Mouse (Mus musculus) CH12.LX (cell line): ENCODE data around the gene Slc38a3. TPM values are rescaled to one million over a fixed set of nuclear protein-coding genes. Genes with fewer than 3 reads are reported as not detected.

Source experiments
- DNase-seq: peaks from one replicate; pipeline ENCODE4 v3.0.0-alpha.2; 2013; ENCODE audit errors: extremely low read depth
- H3K27ac ChIP-seq: 2 replicates; pipeline ENCODE4 v1.5.1; 2012; ENCODE audit warnings: low read depth, mild to moderate bottlenecking, control low read depth, moderate library complexity; ENCODE audit not compliant: insufficient read depth
- H3K27me3 ChIP-seq: replicated peaks from 2 replicates; pipeline ENCODE3; 2012; ENCODE audit warnings: inconsistent platforms
- H3K36me3 ChIP-seq, 2 experiments: replicated peaks in 1 of 2; 2 replicates each; pipeline versions ENCODE3 to v1.6.1; 2012; ENCODE audit warnings: inconsistent platforms in 1 of 2, low read length in 1 of 2, mild to moderate bottlenecking in 1 of 2, mixed read lengths in 1 of 2, moderate library complexity in 1 of 2; ENCODE audit not compliant: control insufficient read depth in 1 of 2, insufficient read depth in 1 of 2
- H3K4me1 ChIP-seq, 2 experiments: 2 replicates each; pipeline ENCODE4 v1.6.1; 2012; ENCODE audit warnings: inconsistent platforms in 1 of 2, moderate library complexity in 1 of 2; ENCODE audit not compliant: insufficient read depth in 2 of 2, control insufficient read depth in 1 of 2
- H3K4me2 ChIP-seq: 2 replicates; pipeline ENCODE4 v1.6.1; 2012; ENCODE audit warnings: low read depth, mild to moderate bottlenecking, control low read depth; ENCODE audit not compliant: poor library complexity, insufficient read depth, severe bottlenecking
- H3K4me3 ChIP-seq, 3 experiments: fragments of 150-350 bp in 1 of 3; sonication (generic) in 1 of 3; replicated peaks in 1 of 3; 2 replicates each; pipeline versions ENCODE3 to v1.5.1; 2011 to 2012; ENCODE audit warnings: low read depth in 2 of 3, low read length in 2 of 3, mild to moderate bottlenecking in 2 of 3, moderate library complexity in 2 of 3, control low read depth in 1 of 3, improper control_type of control experiment in 1 of 3, inconsistent platforms in 1 of 3, mixed read lengths in 1 of 3; ENCODE audit not compliant: poor library complexity in 1 of 3
- H3K79me2 ChIP-seq: replicated peaks from 2 replicates; pipeline ENCODE4 v1.6.1; 2012; ENCODE audit warnings: mild to moderate bottlenecking, moderate library complexity; ENCODE audit not compliant: control insufficient read depth, poor library complexity, insufficient read depth, severe bottlenecking; ENCODE audit errors: extremely low read depth
- H3K9ac ChIP-seq: 2 replicates; pipeline ENCODE4 v1.6.1; 2012; ENCODE audit warnings: low read depth, mild to moderate bottlenecking, control low read depth, moderate library complexity; ENCODE audit not compliant: insufficient read depth
- H3K9me3 ChIP-seq: replicated peaks from 2 replicates; pipeline ENCODE3; 2012; ENCODE audit warnings: low read length, inconsistent platforms, mixed read lengths
- BHLHE40 ChIP-seq: IDR thresholded peaks from 2 replicates; pipeline ENCODE4 v1.6.1; 2011; ENCODE audit warnings: mild to moderate bottlenecking, low read depth, low read length, improper control_type of control experiment
- CHD1 ChIP-seq: IDR thresholded peaks from 2 replicates; pipeline ENCODE4 v1.6.1; 2012; ENCODE audit warnings: low read depth, low read length, improper control_type of control experiment, inconsistent platforms
- CHD2 ChIP-seq: IDR thresholded peaks from 2 replicates; pipeline ENCODE4 v1.6.1; 2011; ENCODE audit warnings: low read length, improper control_type of control experiment
- CTCF ChIP-seq, 2 experiments: IDR thresholded peaks in 1 of 2; conservative IDR thresholded peaks in 1 of 2; 2 replicates each; pipeline ENCODE4 v1.5.1; 2011 to 2012; ENCODE audit warnings: low read depth in 2 of 2, low read length in 2 of 2, improper control_type of control experiment in 1 of 2, inconsistent platforms in 1 of 2, mild to moderate bottlenecking in 1 of 2, moderate library complexity in 1 of 2
- JUN ChIP-seq: IDR thresholded peaks from 2 replicates; pipeline ENCODE4 v1.6.1; 2011; ENCODE audit warnings: low read depth, mild to moderate bottlenecking, low read length, improper control_type of control experiment, moderate library complexity; ENCODE audit not compliant: insufficient read depth
- JUND ChIP-seq: conservative IDR thresholded peaks from 2 replicates; pipeline ENCODE4 v1.6.1; 2011; ENCODE audit warnings: low read depth, low read length, improper control_type of control experiment
- KAT2A ChIP-seq: IDR thresholded peaks from 2 replicates; pipeline ENCODE4 v1.6.1; 2012; ENCODE audit warnings: low read length, improper control_type of control experiment, inconsistent platforms; ENCODE audit not compliant: insufficient replicate concordance
- MAFK ChIP-seq: IDR thresholded peaks from 2 replicates; pipeline ENCODE4 v1.6.1; 2011; ENCODE audit warnings: low read length, improper control_type of control experiment; ENCODE audit not compliant: insufficient replicate concordance
- MAX ChIP-seq: IDR thresholded peaks from 2 replicates; pipeline ENCODE4 v1.6.1; 2011; ENCODE audit warnings: low read length, improper control_type of control experiment
- MAZ ChIP-seq: IDR thresholded peaks from 2 replicates; pipeline ENCODE4 v1.6.1; 2012; ENCODE audit warnings: low read depth, mild to moderate bottlenecking, inconsistent platforms, low read length, improper control_type of control experiment, moderate library complexity
- MEF2A ChIP-seq: IDR thresholded peaks from 2 replicates; pipeline ENCODE4 v1.6.1; 2014; ENCODE audit warnings: low read depth, mild to moderate bottlenecking, inconsistent platforms, low read length, improper control_type of control experiment, borderline replicate concordance
- MXI1 ChIP-seq: IDR thresholded peaks from 2 replicates; pipeline ENCODE4 v1.6.1; 2011; ENCODE audit warnings: mild to moderate bottlenecking, low read depth, low read length, improper control_type of control experiment
- MYC ChIP-seq: IDR thresholded peaks from 2 replicates; pipeline ENCODE4 v1.6.1; 2011; ENCODE audit warnings: low read depth, mild to moderate bottlenecking, improper control_type of control experiment, low read length
- NRF1 ChIP-seq: IDR thresholded peaks from 2 replicates; pipeline ENCODE4 v1.6.1; 2014; ENCODE audit warnings: low read depth, mild to moderate bottlenecking, inconsistent platforms, low read length, improper control_type of control experiment, moderate library complexity
- PAX5 ChIP-seq: IDR thresholded peaks from 2 replicates; pipeline ENCODE4 v1.6.1; 2012; ENCODE audit warnings: low read length, inconsistent platforms, mixed read lengths
- POLR2A ChIP-seq: IDR thresholded peaks from 2 replicates; pipeline ENCODE4 v1.6.1; 2011; ENCODE audit warnings: low read depth, mild to moderate bottlenecking, improper control_type of control experiment, low read length
- RAD21 ChIP-seq: IDR thresholded peaks from 2 replicates; pipeline ENCODE4 v1.6.1; 2011; ENCODE audit warnings: low read depth, mild to moderate bottlenecking, low read length, improper control_type of control experiment, moderate library complexity
- SIN3A ChIP-seq: IDR thresholded peaks from 2 replicates; pipeline ENCODE4 v1.6.1; 2012; ENCODE audit warnings: low read length, improper control_type of control experiment, inconsistent platforms
- SMC3 ChIP-seq: IDR thresholded peaks from 2 replicates; pipeline ENCODE4 v1.6.1; 2011; ENCODE audit warnings: low read depth, low read length, improper control_type of control experiment
- TBP ChIP-seq: conservative IDR thresholded peaks from 2 replicates; pipeline ENCODE4 v1.6.1; 2011; ENCODE audit warnings: low read depth, low read length, improper control_type of control experiment
- TCF12 ChIP-seq: IDR thresholded peaks from 2 replicates; pipeline ENCODE4 v1.6.1; 2014; ENCODE audit warnings: low read depth, mild to moderate bottlenecking, inconsistent platforms, low read length, improper control_type of control experiment
- UBTF ChIP-seq: IDR thresholded peaks from 2 replicates; pipeline ENCODE4 v1.6.1; 2012; ENCODE audit warnings: low read depth, mild to moderate bottlenecking, inconsistent platforms, low read length, improper control_type of control experiment, moderate library complexity
- ZC3H11A ChIP-seq: IDR thresholded peaks from 2 replicates; pipeline ENCODE4 v1.6.1; 2012; ENCODE audit warnings: low read depth, mild to moderate bottlenecking, inconsistent platforms, low read length, improper control_type of control experiment
- ZKSCAN1 ChIP-seq: IDR thresholded peaks from 2 replicates; pipeline ENCODE4 v1.6.1; 2012; ENCODE audit warnings: low read depth, inconsistent platforms, low read length, improper control_type of control experiment, borderline replicate concordance
- dilution Hi-C: fragments of 300-500 bp; cut with MboI; formaldehyde crosslinking; loops from 2 replicates; pipeline ENCODE4 v1.14.3; 2020; ENCODE audit warnings: low sequenced_read_pairs; ENCODE audit not compliant: extremely low pct_unique_long_range_greater_than_20kb, extremely low pct_ligation_motif_present
- in situ Hi-C: fragments of 300-500 bp; cut with MboI; formaldehyde crosslinking; loops from 3 replicates; pipeline ENCODE4 v1.14.3; 2019; ENCODE audit warnings: low sequenced_read_pairs, low pct_ligation_motif_present, low pct_unique_long_range_greater_than_20kb, mixed read lengths
- polyA plus RNA-seq: library from polyadenylated mRNA; unstranded; fragments of >175 nt; gene quantifications from 2 replicates; pipeline ENCODE4 v1.2.1, GENCODE M21; 2012; ENCODE audit warnings: low read depth; ENCODE audit not compliant: insufficient read length
- total RNA-seq, 2 experiments: library from RNA; depleted of rRNA; stranded (reverse); fragments of 300-350 nt in 1 of 2; fragments of >200 nt in 1 of 2; gene quantifications; 2 replicates each; pipeline ENCODE4 v1.2.3; 2012 to 2014

Gene Slc38a3
- total and polyA plus RNA-seq, 3 experiments, result 0.04 TPM; not detected in 2

DNA sequence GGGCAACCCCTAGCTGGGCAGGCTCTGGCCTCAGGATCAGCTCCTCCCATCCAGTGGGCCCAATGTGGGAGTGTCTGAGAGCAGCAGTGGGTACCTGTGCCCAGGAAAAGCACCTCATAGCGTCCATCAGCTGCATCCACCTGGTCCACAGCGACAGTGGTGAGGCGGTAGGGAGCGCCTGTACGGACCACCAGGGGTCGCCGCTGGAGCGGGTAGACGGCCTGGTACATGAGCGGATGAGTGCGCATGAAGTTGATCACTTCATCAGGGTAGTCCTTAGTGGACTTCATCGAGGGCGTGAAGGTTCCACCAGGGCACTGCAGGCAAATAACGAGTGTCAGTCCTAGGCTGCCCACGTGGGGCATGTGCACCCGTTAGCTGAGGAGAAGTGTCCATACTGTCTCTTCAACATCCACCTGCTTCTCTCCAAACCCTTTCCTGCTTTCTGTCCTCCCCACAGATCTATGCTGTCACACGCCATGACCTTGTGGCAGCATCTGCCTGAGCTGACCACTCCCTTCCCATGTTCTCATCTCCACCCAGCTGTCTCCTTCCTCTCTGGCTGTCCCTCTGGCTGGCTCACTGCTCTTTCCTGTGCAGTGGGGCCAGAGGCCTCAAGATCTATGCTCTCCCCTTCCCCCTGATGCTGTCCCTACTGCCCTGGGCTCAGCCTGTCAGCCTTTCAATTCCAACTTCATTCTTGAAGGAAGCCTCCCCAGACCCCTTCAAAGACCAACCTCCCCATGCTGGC, 16.1 kb upstream of the Slc38a3 start:
- Histone ChIP-seq H3K27ac (no peak overlapping the region), H3K4me3 (no peak overlapping the region), H3K79me2 (no peaks in the 10 kb centered on the region), H3K27me3 (peaks cover 90% of the 10 kb centered on the region), H3K4me1 (peaks cover 0 to 2% of the 10 kb centered on the region in 2 experiments; a peak in 1 of 4 replicates), H3K4me2 (no peak overlapping the region), H3K9me3 (no peaks in the 10 kb centered on the region), H3K36me3 (no peaks in the 10 kb centered on the region), H3K9ac (no peak overlapping the region)
- dilution Hi-C loops (no loop called here), in situ Hi-C loops (loop anchor here (5.0 kb wide), 1 partner anchor 52 kb away; no protein-coding TSS in a partner anchor)
- DNase-seq, result peak; percentile 36
- no peak for TF ChIP-seq BHLHE40
- peak; percentile 74 for TF ChIP-seq RAD21
- TF ChIP-seq ZC3H11A, result no peak
- no peak for TF ChIP-seq JUND
- no peak for TF ChIP-seq ZKSCAN1
- TF ChIP-seq MAZ, result no peak
- TF ChIP-seq NRF1, result no peak
- no peak for TF ChIP-seq MXI1
- no peak for TF ChIP-seq PAX5
- TF ChIP-seq CTCF (conservative IDR thresholded peaks at IDR 0.05 in 1 of 2, IDR thresholded peaks at IDR 0.05 in 1 of 2; ENCODE audit: low read depth in 2 of 2, low read length in 2 of 2), result peak; percentile 38 to 81; a peak in 3 of 4 replicates
- TF ChIP-seq MAFK, result no peak
- TF ChIP-seq SMC3, result peak; percentile 79
- no peak for TF ChIP-seq KAT2A
- TF ChIP-seq UBTF, result no peak

- no peaks in the 10 kb centered on the region for H3K9me3 ChIP-seq
- dilution Hi-C loops (no loop called here), in situ Hi-C loops (no loop called here)
- no peak overlapping the region for H3K9ac ChIP-seq
- DNase-seq, result no peak
- H3K4me3 ChIP-seq, result no peak overlapping the region
- H3K36me3 ChIP-seq, result no peaks in the 10 kb centered on the region
- H3K79me2 ChIP-seq, result no peaks in the 10 kb centered on the region
- TF ChIP-seq MEF2A, result no peak
- TF ChIP-seq MAX, result no peak
- TF ChIP-seq POLR2A, result no peak
- no peak for TF ChIP-seq JUN
- no peak for TF ChIP-seq CHD1
- no peak for TF ChIP-seq ZC3H11A
- TF ChIP-seq MYC, result no peak
- TF ChIP-seq TCF12, result no peak
- no peak for TF ChIP-seq MAFK
- TF ChIP-seq NRF1, result no peak
- no peak for TF ChIP-seq TBP
- TF ChIP-seq ZKSCAN1, result no peak
- TF ChIP-seq CHD2, result no peak
- TF ChIP-seq MAZ, result no peak
- TF ChIP-seq SIN3A, result no peak
- no peak for TF ChIP-seq PAX5
- no peak for TF ChIP-seq KAT2A
- H3K27me3 ChIP-seq, result peaks cover 80% of the 10 kb centered on the region
- H3K4me2 ChIP-seq, result no peak overlapping the region
- H3K27ac ChIP-seq, result no peak overlapping the region
- H3K4me1 ChIP-seq, result peaks cover 0 to 16% of the 10 kb centered on the region in 2 experiments; a peak in 3 of 4 replicates
Observed at GRCm38 (mm10) chr9:107682405-107682804, 13.1 kb upstream of the Slc38a3 start.
